Mouse (Mus musculus) kidney, adult 2 months (tissue): ENCODE results near the gene Klhl36.

ENCODE experiments used
- CTCF ChIP-seq: fragments of 200-500 bp; conservative IDR thresholded peaks from 2 replicates; pipeline ENCODE4 v1.5.1; 2011; ENCODE audit warnings: low read depth, mild to moderate bottlenecking, control low read depth, low read length, moderate library complexity, mixed read lengths; ENCODE audit not compliant: insufficient read depth, insufficient read length
- POLR2A ChIP-seq: fragments of 200-500 bp; IDR thresholded peaks from one replicate; pipeline ENCODE4 v1.6.1; 2011; ENCODE audit warnings: low read depth, low read length, control low read depth

GRCm38 (mm10) chr8:119839419-119840021, 22.5 kb upstream of the Klhl36 start:
- TF ChIP-seq POLR2A (no peak), CTCF (no peak)
